Mouse (Mus musculus): ENCODE results near the gene Prpf4b. TPM values are rescaled to one million over a fixed set of nuclear protein-coding genes. Genes with fewer than 3 reads are reported as not detected.

Prpf4b gene
- polyA plus RNA-seq (2015; fragmentation: Nextera tagmentation; extraction: Ambion mirVana), result 36.2 and 50.6 TPM in 2 replicates

DNA sequence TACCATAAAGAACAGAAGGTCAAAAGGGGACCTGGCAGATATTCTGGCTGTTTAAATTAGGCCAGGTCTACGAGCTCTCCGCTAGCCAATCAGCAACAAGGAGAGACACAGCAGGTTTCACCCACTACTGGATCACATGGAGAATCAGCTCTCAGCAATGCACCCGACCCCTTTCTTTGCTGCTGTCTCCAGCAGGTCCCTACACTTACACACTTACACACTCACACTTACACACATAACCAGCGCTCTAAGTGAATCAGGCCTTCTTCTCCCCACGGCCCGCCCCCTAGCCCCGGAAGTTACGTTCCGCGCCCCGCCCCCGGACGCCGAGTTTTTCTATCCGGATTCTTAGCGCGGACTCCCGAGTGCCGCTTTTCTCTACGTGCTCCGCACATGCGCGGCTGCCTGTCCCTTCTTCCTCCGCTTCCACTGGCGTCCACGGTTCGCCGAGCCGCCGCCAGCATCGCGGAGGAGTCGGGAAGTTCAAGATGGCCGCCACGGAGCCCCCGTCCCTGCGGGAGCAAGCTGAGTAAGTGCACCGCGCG, at the start of gene Prpf4b:
Gene Prpf4b, plus strand, starts transcription at position 137 of the 545 bp plus-strand sequence.

DNA sequence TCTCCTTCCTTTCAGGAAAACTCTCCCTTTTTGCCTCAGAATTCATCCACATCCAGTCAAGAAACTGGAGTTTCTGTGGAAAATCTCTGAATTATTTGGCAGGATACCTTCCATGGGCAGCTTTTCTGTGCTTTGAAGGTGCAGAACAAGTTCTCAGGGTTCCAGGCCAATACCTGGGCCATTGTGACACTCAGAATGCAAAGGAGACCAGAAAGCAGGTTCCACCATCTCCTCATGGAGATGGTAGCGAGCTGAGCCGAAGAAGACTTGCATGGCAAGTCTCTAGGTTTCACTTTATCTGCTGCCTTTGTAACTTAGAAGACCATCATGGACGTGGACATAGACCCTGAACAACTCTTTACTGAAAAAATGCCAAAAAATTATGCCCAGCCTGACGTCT, 49.1 kb downstream of the Prpf4b start, which contains the start of the genes Fam217a and 4933417A18Rik:
Gene Fam217a, minus strand, starts transcription at position 101 of the 400 bp plus-strand sequence.
Gene 4933417A18Rik, plus strand, starts transcription at position 200 of the 400 bp plus-strand sequence.

Other genes starting within 250 kb of the Prpf4b start
- gene Pxdc1, start 221.8 kb upstream of the Prpf4b start, polyA plus RNA-seq (2015; fragmentation: Nextera tagmentation; extraction: Ambion mirVana), result 7.9 and 13.7 TPM in 2 replicates
- gene Fam50b, start 140.5 kb upstream of the Prpf4b start, polyA plus RNA-seq (2015; fragmentation: Nextera tagmentation; extraction: Ambion mirVana), result not detected in 2 replicates
- gene Fam217a, start 49.0 kb downstream of the Prpf4b start, polyA plus RNA-seq (2015; fragmentation: Nextera tagmentation; extraction: Ambion mirVana), result 3.5 and 5.3 TPM in 2 replicates
- not detected in 2 replicates for gene 4933417A18Rik, start 49.1 kb downstream of the Prpf4b start, polyA plus RNA-seq (2015; fragmentation: Nextera tagmentation; extraction: Ambion mirVana)
- 1.0 and 1.3 TPM in 2 replicates for gene Eci3, start 88.5 kb downstream of the Prpf4b start, polyA plus RNA-seq (2015; fragmentation: Nextera tagmentation; extraction: Ambion mirVana)
- 201 and 227 TPM in 2 replicates for gene Eci2, start 151.8 kb downstream of the Prpf4b start, polyA plus RNA-seq (2015; fragmentation: Nextera tagmentation; extraction: Ambion mirVana)